Mouse (Mus musculus) adrenal gland, adult 8-10 months (tissue): ENCODE results near the gene Cerk. TPM values are rescaled to one million over a fixed set of nuclear protein-coding genes. Genes with fewer than 3 reads are reported as not detected.
"Not testable (repeated sequence)": the region's sequence is repeated elsewhere in the genome, so short reads cannot be mapped to it uniquely, and the experiment has no call there.

Experiments used
- DNase-seq: peaks from one replicate; pipeline ENCODE4 v3.0.0; 2022
- total RNA-seq, 4 experiments: library from RNA; stranded (reverse); gene quantifications; 2 replicates each; pipeline ENCODE4 v1.2.4; 2022

Cerk gene
- total RNA-seq, 4 experiments from 2014 or later, result 33.3 to 53.8 (median 43.4) TPM

DNA sequence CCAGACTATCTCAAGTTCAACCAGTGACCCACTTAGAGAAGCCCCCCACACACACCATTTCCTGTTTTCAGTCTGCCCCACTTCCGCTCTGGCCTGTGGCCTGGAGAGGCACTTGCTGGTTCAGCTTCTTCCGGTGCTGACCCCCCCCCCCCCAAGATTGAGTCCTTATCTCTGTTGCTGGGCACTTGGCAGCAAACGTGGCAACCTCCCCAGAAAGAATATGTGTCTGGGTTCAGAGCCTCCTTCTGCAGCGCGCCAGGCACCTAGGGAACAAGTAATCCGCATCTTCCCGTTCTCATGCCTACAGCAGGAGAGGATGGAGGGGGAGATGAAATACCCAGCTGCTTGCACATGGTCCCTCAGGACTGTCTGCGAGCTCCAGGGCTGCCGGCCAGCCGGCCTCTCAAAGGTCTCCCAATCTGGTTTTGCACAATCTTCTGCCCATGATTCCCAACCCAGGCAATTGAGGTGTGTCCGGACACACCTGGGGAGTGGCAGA is 4.0 kb downstream of the Cerk start:
- DNase-seq, result no peak

DNA sequence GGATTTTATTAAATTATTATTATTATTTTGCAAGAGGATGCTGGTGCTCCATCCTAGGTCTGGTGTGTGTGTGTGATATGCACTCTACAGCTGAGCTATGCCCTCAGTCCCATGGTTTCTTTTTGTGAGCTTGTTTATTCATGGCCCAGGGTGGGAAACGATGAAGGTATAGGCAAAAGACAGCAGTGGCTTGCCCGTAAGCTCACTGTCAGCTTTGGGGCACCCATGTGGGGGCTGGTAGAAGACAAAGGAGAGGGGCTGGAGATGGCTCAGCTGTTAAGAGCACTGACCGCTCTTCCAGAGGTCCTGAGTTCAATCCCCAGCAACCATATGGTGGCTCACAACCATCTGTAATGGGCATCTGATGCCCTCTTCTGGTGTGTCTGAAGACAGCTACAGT is 4.6 kb downstream of the Cerk start:
- not testable (repeated sequence) for DNase-seq

DNA sequence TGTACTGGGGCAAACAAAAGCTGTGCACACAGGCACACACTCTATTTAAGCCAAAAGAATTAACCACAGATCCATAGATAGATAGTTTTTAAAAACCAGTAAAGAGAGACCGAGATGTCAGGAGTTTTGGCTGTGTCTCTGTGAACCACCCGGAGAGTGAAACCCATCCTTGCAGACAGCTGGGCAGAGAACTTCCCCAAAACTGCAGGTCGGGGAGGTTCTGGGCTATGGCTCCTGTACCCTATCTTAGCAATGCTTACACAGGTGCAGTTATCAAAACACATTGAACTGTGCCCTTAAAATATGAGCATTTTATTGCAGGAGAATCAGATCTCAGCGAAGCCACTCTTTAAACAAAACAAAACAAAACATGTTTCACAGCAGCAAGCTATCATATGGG is 5.5 kb downstream of the Cerk start:
- DNase-seq, result no peak

GRCm38 (mm10) chr15:86178594-86178993 is 7.3 kb downstream of the Cerk start:
- no peak for DNase-seq

GRCm38 (mm10) chr15:86177703-86178251 is 8.2 kb downstream of the Cerk start:
- DNase-seq, result not testable (repeated sequence)

GRCm38 (mm10) chr15:86176771-86177702 is 8.9 kb downstream of the Cerk start:
- DNase-seq, result no peak

DNA sequence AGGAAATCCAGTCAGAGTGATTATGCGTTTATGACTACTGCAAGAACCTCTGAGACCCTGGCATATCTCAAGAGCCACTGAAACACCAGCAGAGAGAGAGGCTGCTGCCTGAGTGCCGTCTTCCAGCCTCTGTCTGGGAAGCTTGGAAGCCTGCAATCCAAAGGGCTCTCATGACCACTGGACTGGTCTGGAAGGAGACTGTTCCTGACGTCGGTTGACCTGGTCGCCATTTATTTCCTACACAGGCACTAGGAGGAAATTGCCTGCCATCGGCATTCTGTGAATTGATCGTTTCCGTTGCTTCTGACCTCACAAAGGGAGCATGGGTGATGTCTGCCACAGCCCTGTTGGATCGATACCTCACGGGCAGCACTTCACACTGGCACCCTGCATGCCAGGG is 9.8 kb downstream of the Cerk start:
- DNase-seq, result no peak

- DNase-seq, result no peak
Observed at GRCm38 (mm10) chr15:86175253-86176050, 10.5 kb downstream of the Cerk start.

GRCm38 (mm10) chr15:86173136-86173985 is 12.6 kb downstream of the Cerk start:
- DNase-seq, result no peak

- no peak for DNase-seq
Observed at GRCm38 (mm10) chr15:86172526-86172925, 13.4 kb downstream of the Cerk start.

- DNase-seq, result no peak
Observed at GRCm38 (mm10) chr15:86172124-86172523, 13.8 kb downstream of the Cerk start.

GRCm38 (mm10) chr15:86171316-86171715 is 14.6 kb downstream of the Cerk start:
- DNase-seq, result no peak

- DNase-seq, result no peak
Observed at GRCm38 (mm10) chr15:86169817-86170110, 16.2 kb downstream of the Cerk start.

DNA sequence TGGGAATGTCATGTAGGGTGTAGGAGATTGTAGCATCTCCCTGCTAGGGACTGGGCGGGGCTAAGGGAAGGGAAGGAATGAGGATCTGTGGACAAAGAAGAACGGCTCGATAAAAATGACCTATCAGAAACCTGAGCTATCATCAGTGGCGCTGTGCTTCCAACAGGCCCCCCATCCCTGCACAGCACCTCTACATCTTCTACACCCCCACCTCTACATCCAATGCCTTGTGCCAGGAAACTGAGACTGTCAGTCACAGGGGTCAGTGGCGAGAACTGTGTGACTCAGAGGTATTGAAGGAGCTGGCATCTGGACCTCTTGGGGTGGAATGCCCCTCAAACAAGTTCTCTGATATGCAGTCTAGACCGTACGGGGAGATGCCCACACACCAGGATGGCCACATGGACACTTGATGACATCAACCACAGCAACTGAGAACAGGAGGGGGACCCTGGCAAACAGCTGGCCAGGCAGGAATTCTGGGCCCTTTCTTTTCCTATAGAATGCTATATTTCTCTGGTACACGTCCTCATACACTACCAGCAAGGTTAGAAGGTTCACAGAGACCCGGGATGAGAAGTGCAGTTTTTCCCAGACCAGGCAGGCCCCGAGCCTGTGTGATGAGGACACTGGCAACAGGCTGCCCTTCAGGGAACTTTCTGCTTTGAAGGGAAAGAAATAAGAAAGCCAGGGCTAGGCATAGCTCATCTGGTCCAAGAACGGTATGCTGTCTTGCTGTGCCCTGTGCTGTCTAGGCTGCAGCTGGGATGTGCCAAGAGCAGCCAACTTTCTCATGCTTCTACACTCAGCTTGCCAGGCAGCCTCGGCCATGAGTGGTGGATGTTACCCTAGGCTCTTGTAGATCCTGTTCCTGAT is 16.8 kb downstream of the Cerk start:
- DNase-seq, result no peak

DNA sequence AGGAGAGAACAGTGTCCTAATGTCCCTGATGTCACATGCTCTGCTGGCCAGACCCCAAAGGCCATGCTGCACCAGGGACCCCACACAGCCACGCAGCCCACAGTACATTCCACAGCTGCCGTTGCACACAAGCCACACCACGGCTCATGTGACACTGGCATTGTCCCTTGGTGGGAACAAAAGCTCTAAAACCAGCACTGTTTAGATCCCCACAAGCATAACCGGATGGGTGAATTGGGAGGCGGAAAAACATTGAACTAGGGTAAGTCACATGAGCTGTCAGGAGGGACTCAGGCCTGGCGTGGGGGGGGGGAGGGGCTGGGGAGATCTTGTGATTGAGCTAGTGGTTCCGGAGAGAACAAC is 17.5 kb downstream of the Cerk start:
- DNase-seq, result no peak

DNA sequence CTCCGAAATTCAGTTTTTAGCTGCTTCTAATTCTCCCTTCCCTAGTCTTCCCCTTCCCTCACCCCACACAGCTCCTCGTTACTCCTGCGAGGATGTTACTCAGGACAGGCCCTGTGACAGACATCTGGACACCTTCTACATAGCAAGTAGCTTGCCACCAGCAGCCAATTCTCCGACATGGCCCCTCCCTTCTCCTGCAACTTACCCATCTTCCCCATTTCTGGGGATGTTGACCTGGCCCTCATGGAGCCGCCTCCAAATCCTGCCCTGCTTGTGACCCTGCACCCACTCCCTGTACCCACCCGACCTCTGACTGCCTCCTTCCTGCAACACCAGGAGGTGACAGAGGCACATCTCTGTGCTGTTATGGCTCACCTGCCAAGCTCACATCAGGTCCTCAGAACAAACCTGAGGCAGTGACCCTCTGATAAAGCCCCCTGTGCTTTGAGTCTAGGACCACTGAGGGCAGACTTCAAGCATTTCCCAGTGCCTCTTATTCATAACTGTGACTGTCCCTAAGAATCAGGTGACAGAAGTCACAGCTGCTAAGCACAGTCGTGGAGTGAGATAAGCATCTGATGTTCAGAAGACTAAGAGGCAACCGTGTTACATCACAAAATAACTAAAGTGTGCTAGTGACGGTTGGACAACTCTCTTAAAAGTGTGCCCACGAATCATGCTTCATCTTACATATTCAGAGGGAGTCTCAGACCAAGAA is 18.0 kb downstream of the Cerk start:
- DNase-seq, result no peak

DNA sequence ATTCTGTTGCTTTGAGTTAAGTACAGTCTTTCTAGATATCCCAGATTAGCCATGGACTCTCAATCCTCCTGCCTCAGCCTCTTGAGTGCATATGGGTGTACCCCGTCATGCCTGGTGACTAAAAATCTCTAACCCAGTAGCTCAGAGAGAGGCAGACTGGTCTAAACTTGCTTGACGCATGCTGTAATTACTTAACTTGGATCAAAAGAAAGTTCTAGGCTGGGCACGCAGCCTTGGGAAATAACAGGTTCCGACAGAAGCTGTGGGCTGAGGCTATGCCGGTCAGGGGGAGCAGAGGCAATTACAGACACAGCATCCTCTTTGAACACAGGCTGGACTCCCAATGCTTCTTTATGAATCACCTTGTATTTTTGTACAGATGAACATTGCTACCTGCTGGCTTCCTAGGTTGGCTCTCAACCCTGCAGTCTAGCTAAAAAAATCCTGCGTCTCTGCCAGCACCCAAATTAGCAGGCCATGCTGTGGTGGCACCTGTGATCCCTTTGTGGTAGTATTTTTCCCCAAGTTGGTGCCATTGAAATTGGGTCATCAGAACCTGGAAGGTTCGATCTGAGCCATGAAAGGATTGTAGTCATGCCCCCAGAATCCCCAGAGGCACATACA is 18.8 kb downstream of the Cerk start:
- DNase-seq, result no peak

DNA sequence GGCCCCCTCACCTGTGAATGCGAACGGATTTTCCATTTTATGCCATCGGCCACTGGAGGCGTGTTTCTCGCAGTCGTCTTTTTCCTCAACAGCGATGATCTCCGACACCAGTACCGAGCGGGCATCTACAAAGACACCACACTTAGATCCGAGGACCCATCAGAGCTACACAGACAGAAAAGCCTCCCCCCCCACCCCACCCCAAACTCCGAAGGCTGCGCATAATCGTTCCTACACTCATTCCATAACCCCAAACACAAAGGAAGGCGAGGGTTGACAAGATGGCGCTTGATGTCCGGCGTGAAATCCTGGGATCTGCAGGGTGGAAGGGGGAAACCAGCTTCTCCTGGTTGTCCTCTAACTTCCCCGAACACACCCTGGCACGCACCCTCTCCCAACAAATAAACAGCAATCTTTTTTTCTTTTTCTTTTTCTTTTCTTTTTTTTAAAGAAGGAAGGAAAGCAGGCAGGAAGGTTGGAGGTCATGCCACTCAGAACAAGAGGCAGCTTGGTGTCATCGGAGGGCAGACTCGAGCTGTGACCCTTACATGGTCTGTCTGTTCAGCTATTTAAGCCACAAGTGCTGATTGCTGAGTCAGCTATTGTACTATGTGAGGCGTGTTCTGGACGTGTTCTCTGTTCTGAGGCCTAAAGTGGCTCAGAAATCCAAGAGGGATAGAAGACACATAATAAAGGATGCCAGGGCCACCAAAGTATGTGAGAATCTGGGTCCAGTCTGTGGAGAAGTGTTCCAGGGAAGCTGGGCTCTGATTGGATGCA is 19.9 kb downstream of the Cerk start:
- no peak for DNase-seq

GRCm38 (mm10) chr15:86164718-86165345 is 21.1 kb downstream of the Cerk start:
- no peak for DNase-seq
